Mouse (Mus musculus) stomach, embryonic 14.5 days (tissue): ENCODE measurements around the gene Spryd3. TPM values are rescaled to one million over a fixed set of nuclear protein-coding genes. Genes with fewer than 3 reads are reported as not detected.
A peak's percentile ranks its signal among the peaks of the same experiment; 100 is the strongest.

Source experiments
- ATAC-seq: fragments of 200-750 bp; cut with Nextera tagmentation; 2 replicates; pipeline ENCODE4 v1.8.0; 2017; ENCODE audit warnings: low read depth, moderate TSS enrichment; ENCODE audit not compliant: insufficient number of reproducible peaks, insufficient read depth, low FRiP score
- H3K27ac ChIP-seq: fragments of 300-500 bp; sonication (generic); 2 replicates; pipeline ENCODE4 v1.5.1; 2014; ENCODE audit warnings: mild to moderate bottlenecking, low read length, moderate library complexity, mixed read lengths
- H3K27me3 ChIP-seq: fragments of 300-500 bp; sonication (generic); 2 replicates; pipeline ENCODE4 v1.6.1; 2014; ENCODE audit warnings: low read length, control low read depth, mixed read lengths; ENCODE audit not compliant: control insufficient read depth, insufficient read depth
- H3K36me3 ChIP-seq: fragments of 300-500 bp; sonication (generic); 2 replicates; pipeline ENCODE4 v1.6.1; 2014; ENCODE audit warnings: mild to moderate bottlenecking, control low read depth, low read length, moderate library complexity, mixed read lengths; ENCODE audit not compliant: control insufficient read depth, insufficient read depth
- H3K4me1 ChIP-seq: fragments of 300-500 bp; sonication (generic); 2 replicates; pipeline ENCODE4 v1.6.1; 2014; ENCODE audit warnings: low read length, control low read depth, mixed read lengths; ENCODE audit not compliant: control insufficient read depth, insufficient read depth
- H3K4me2 ChIP-seq: fragments of 300-500 bp; sonication (generic); replicated peaks from 2 replicates; pipeline ENCODE4 v1.6.1; 2014; ENCODE audit warnings: low read depth, low read length, control low read depth
- H3K4me3 ChIP-seq: fragments of 300-500 bp; sonication (generic); 2 replicates; pipeline ENCODE4 v1.5.1; 2014; ENCODE audit warnings: low read depth, low read length, control low read depth
- H3K9ac ChIP-seq: fragments of 300-500 bp; sonication (generic); replicated peaks from 2 replicates; pipeline ENCODE4 v1.6.1; 2014; ENCODE audit warnings: low read depth, mild to moderate bottlenecking, control low read depth, low read length, moderate library complexity, mixed read lengths
- H3K9me3 ChIP-seq: fragments of 300-500 bp; sonication (generic); 2 replicates; pipeline ENCODE4 v1.6.1; 2016; ENCODE audit warnings: low read depth, low read length, control low read depth; ENCODE audit not compliant: control insufficient read depth
- WGBS: fragments of 180-500 bp; shearing (Covaris S2); extraction: QIAGEN DNeasy Blood & Tissue Kit; methylation state at CpG from one replicate; pipeline ENCODE4 v1.1.7; 2014; 5-methylcytosine and 5-hydroxymethylcytosine counted together
- polyA plus RNA-seq: library from polyadenylated mRNA; unstranded; fragments of >200 nt; fragmentation: Nextera tagmentation; extraction: Ambion mirVana; gene quantifications from 2 replicates; pipeline ENCODE4 v1.2.1, GENCODE M21; 2014

Gene Spryd3
- polyA plus RNA-seq, 1 experiment from 2014 or later, result 15.2 TPM

DNA sequence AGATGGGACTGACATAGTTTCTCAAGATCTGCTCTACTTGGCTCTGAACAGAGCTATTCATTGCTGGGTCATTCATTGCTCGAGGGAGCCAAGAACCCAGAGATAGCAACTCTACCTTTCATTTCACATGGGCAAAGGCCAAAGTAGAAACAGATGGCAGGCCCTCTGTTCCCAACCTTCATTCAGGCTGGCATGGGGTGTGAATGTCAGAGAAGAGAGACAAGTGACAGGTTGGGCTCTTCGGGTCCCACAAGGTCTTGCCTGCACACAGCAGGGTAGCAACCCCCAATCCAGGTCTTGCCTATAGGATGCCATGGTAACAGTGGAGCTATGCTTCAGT lies 16.2 kb downstream of the Spryd3 start:
- WGBS, result 74% methylated on average over 2 of the region's 2 CpGs
- no peak overlapping the region for H3K27ac ChIP-seq
- ATAC-seq, result no peak
- H3K9ac ChIP-seq, result no peak overlapping the region
- no peak overlapping the region for H3K4me2 ChIP-seq
- no peaks in the 10 kb centered on the region for H3K27me3 ChIP-seq
- peaks cover 5% of the 10 kb centered on the region; the same call in 1 of the 2 replicates for H3K4me1 ChIP-seq
- H3K9me3 ChIP-seq, result no peaks in the 10 kb centered on the region
- H3K4me3 ChIP-seq, result no peak overlapping the region
- H3K36me3 ChIP-seq, result peaks cover 43% of the 10 kb centered on the region

DNA sequence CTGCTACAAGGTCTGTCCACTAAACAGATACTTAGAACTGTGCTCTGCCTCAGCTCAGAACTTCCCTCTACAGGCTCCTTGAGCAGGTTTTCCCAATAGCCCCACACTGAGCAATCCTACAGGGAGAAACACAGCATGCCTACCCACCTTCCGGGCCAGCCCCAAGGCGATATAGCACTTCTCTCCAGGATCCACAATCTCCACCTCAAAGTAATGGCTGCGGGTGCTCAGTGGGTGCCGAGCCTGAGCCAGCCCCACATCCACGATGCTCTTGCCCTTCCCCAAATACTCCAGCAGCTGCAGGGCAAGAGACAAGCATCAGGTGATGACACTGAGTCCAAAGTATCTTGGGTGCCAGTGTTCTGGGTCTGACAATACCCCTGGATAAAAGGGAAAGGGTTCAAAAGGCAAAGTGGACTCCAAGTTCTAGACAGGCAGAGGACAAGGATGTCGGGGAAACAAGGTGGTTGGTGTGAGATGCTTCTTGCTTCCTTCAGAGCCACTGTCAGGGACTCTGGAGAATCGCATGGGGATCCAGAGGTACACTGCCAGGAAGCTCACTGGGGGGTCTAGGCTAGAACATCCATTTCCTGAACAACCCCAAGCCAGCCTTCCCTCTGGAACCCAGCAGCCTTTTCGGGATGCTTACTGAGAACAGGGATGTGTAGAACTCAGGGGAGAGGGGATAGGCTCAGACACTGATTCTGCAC lies 16.8 kb downstream of the Spryd3 start:
- H3K4me3 ChIP-seq, result no peak overlapping the region
- H3K36me3 ChIP-seq, result peaks cover 49% of the 10 kb centered on the region
- H3K27me3 ChIP-seq, result no peaks in the 10 kb centered on the region
- H3K9ac ChIP-seq, result no peak overlapping the region
- H3K27ac ChIP-seq, result no peak overlapping the region
- ATAC-seq, result no peak
- H3K4me2 ChIP-seq, result no peak overlapping the region
- H3K9me3 ChIP-seq, result no peaks in the 10 kb centered on the region
- H3K4me1 ChIP-seq, result peaks cover 5% of the 10 kb centered on the region; the same call in 1 of the 2 replicates
- 80% methylated on average over 8 of the region's 8 CpGs for WGBS

DNA sequence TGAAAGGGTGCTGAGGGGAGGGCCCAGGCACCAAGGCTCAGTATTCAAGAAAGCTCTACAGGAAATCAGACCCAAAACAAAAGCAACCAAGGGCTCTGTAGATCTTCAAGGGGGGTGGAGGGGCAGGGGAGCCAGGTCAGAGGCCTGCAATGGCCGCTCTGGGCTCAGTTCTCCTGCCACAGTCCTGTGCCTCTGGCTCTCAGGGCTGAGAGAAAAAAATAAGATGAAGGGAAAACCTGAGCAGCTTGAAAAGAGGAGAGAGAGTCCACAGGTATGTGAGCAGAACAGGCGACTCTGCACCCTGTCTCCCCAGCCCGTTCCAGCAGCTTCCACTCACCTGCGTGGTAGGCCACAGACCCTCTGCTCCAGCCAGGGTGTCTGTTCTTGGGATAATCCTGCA lies 17.4 kb downstream of the Spryd3 start:
- Histone ChIP-seq H3K4me1 (peaks cover 5% of the 10 kb centered on the region; the same call in 1 of the 2 replicates), H3K9ac (no peak overlapping the region), H3K9me3 (no peaks in the 10 kb centered on the region), H3K4me2 (no peak overlapping the region), H3K27ac (no peak overlapping the region), H3K4me3 (no peak overlapping the region), H3K27me3 (no peaks in the 10 kb centered on the region), H3K36me3 (peaks cover 55% of the 10 kb centered on the region)
- ATAC-seq, result no peak
- 80% methylated on average over 4 of the region's 4 CpGs for WGBS

GRCm38 (mm10) chr15:102117461-102118443 lies 18.3 kb downstream of the Spryd3 start:
- Histone ChIP-seq H3K9ac (no peak overlapping the region), H3K4me2 (no peak overlapping the region), H3K36me3 (peaks cover 62% of the 10 kb centered on the region), H3K9me3 (no peaks in the 10 kb centered on the region), H3K4me1 (peaks cover 5% of the 10 kb centered on the region; the same call in 1 of the 2 replicates), H3K4me3 (no peak overlapping the region), H3K27me3 (no peaks in the 10 kb centered on the region), H3K27ac (no peak overlapping the region)
- ATAC-seq, result no peak
- 80% methylated on average over 19 of the region's 19 CpGs for WGBS

DNA sequence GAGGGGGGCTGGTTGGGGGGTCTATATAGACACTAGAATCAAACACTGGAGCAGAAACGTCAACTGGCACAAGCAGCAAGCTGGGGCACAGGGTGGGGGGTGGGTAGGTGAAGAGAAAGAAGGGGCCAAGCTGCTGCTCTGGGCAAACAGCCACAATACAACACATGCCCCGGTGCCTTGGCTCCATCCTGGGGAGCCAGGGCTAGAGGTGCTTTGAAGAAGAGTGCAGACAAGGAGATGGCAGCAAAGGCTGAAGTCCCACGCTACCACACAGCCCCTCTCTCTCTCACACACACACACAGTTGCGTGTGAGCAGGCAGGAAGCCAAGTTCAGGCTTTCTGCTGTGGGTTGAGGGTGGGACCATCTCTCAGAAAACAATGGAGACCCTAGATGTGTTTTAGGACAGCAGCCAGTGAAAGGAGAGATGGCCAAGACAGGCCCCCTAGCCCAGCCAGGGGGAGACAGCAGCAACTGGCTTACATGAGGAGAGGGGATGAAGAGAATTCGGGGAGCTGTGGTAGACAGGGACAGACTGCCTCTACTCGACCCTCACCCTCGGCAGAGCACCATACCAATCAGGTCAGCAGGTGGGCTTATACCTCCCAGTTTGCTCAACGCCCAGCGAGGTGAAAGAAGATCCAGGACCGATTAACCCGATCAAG lies 19.1 kb downstream of the Spryd3 start:
- Histone ChIP-seq H3K4me3 (no peak overlapping the region), H3K4me1 (peaks cover 5% of the 10 kb centered on the region; the same call in 1 of the 2 replicates), H3K27ac (peak overlapping the region; percentile 7; the same call in 1 of the 2 replicates), H3K27me3 (no peaks in the 10 kb centered on the region), H3K4me2 (no peak overlapping the region), H3K9ac (no peak overlapping the region), H3K9me3 (no peaks in the 10 kb centered on the region), H3K36me3 (peaks cover 67% of the 10 kb centered on the region)
- ATAC-seq, result 0 out of 2 replicates have a peak, but pooled peaks have one; percentile 51
- 64% methylated on average over 11 of the region's 11 CpGs for WGBS

GRCm38 (mm10) chr15:102115731-102116231 lies 20.3 kb downstream of the Spryd3 start:
- Histone ChIP-seq H3K9ac (no peak overlapping the region), H3K4me1 (peaks cover 5% of the 10 kb centered on the region; the same call in 1 of the 2 replicates), H3K27me3 (no peaks in the 10 kb centered on the region), H3K36me3 (peaks cover 78% of the 10 kb centered on the region), H3K9me3 (no peaks in the 10 kb centered on the region), H3K4me3 (no peak overlapping the region), H3K27ac (no peak overlapping the region), H3K4me2 (no peak overlapping the region)
- ATAC-seq, result no peak
- 74% methylated on average over 9 of the region's 9 CpGs for WGBS

DNA sequence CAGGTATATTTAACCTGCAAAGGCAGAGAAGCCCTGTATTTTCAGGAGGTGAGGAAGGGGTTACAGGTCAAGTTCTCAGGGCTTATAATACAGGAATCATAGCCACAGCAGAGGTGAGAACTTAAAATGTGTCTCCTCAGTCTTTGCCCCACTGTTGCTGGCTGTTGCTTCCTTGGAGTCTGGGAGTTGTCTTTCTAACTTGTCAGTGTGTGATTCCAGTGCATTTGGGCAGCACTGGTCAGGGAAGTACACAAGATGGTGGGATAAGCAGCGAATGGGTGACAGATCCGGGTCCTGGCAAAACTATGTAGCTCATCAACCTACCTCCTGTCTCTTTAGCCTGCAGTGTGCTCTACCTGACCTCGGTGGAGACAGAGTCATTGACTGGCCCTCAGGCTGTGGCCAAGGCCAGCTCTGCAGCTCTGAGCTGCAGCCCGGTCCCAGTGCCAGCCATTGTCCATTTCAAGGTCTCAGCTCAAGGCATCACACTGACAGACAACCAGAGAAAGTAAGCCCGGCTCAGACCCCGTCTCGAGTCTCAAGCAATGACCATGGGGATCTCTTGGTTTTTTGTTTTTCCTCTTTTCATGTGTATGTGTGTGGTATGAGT lies 21.3 kb downstream of the Spryd3 start:
- peaks cover 85% of the 10 kb centered on the region for H3K36me3 ChIP-seq
- H3K9ac ChIP-seq, result no peak overlapping the region

More for the DNA sequence above, 21.3 kb downstream of the Spryd3 start:
- WGBS, result 84% methylated on average over 7 of the region's 7 CpGs
- peaks cover 5% of the 10 kb centered on the region; the same call in 1 of the 2 replicates for H3K4me1 ChIP-seq
- H3K9me3 ChIP-seq, result no peaks in the 10 kb centered on the region
- no peaks in the 10 kb centered on the region for H3K27me3 ChIP-seq
- H3K4me3 ChIP-seq, result no peak overlapping the region
- ATAC-seq, result no peak
- H3K4me2 ChIP-seq, result no peak overlapping the region
- no peak overlapping the region for H3K27ac ChIP-seq
